Mouse (Mus musculus) E14TG2a.4 (cell line): ENCODE measurements at regions not wholly inside any gene's neighbourhood (a gene's known extent, or its start where the extent isn't known, plus 50 kb on each side); places are given as distances from the start of the nearest gene placed in this dataset.

ENCODE experiments used
- CTCF ChIP-seq: conservative IDR thresholded peaks from 2 replicates; pipeline ENCODE4 v1.5.1; 2014; ENCODE audit warnings: low read length
- NANOG ChIP-seq: IDR thresholded peaks from 2 replicates; pipeline ENCODE4 v1.6.1; 2014; ENCODE audit warnings: borderline replicate concordance, low read length, mixed read lengths

DNA sequence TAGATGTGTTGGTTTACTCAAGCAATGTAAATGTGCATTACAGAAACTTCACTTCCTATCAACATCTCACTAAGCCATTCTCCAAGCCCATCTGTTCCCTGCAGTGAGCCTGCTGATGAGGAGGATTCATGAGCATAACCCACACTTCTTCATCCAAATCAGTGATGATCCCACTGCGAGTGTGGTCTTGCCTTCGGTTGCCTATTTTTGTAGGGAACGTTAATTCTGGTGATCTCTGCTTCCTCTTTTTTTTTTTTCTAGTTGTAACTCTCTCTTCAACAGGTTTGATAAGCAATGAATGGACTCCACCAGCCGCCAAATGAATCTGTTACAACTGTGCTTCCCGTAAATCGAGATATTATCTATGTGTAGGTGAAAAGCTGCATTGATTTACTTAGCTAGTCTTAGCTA lies 509.9 kb downstream of the Pdha2 start:
- TF ChIP-seq CTCF (no peak), NANOG (no peak)
